Mouse (Mus musculus) WW6 (cell line): ENCODE measurements around the gene Ccdc187.

Experiments used
- DNase-seq: peaks from one replicate; pipeline ENCODE4 v3.0.0-alpha.2; 2013; ENCODE audit warnings: low read depth, low spot score

Ccdc187 gene

DNA sequence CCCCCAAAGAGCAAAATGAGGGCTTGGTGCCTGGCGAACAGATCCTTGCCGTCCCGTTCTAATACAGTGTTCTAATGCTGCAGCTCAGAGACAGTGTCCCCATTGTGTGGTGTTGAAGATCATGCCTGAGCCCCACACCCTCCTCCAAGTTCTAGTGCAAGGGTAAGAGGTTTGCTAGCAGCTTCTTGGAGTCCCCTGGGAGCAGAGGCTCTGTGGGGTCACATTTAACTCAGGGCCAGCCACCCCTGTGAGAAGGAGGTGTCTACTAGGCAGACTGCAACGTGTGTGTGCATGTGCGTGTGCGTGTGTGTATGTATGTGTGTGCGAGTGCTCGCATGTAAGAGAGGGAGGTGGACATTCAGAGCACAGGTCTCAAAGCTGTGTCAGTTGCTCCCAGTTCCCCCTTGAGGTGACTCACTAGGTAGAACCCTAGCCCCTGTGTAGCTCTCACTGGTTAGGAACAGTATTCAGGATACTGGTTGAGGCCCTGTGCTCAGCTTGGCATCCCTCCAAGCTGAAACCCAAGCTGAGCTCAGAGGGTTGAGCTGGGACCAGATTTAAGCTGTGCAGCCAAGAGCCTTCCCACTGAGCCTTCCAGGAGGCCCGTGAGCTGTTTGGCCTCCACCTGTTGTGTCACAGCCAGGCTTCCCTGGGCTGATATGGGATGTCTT is 22.4 kb upstream of the Ccdc187 start:
- DNase-seq, result no peak

DNA sequence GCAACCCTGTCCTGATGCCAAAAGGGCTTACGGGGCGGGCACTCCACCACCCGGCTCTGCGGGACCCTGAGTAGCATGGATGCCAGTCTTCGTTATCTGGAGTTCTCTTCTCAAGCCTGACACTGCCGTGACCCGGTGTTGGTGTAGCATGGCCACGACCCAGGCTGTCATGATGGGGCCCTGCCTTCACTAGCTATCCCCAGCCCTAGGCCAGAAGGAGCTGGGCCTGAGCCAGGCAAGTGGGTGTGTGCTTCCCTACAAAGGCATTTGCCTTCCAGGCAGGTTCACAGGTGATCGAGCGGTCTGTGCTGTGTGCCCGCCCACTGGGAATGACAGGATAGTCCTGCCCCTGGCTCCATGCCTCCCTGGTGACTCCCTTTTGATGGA is 21.6 kb upstream of the Ccdc187 start:
- no peak for DNase-seq

DNA sequence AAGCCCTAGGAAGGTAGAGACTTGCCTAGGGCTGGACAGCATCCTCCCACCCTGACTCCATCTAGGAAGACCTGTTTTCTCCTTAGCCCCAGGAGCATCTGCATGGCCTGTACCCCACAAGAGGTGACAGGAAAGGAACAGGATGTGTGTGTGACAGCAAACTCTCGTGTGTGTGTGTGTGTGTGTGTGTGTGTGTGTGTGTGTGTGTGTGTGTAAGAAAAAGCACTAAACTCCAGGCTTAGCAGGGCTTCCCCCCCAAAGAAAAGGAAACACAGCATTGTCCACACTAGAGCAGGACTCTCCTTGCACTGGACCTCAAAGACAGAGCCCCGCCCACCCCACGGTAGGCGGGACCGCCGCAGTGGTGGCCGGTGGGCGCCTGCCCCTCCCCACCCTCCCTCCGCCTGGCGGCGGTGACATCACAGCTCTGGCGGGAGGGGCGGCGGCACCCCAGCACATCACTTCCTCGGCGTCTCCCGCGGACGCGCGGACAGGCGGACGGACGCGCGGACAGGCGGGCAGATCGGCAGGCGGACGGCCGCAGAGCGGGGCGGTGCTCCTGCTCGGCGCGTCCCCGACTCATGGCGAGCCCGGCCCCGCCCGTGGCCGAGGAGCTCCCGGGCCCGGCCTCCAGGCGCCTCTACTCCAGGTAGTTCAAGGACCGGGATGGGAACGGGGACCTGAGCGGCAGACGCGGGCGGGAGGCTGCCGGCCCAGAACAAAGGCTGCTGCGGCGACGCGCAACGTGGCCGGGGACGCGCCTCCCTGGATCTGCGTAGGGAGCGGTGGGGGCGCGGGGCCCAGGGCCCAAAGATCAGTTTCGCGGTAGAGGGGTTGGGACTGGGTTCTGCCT is 20.9 kb upstream of the Ccdc187 start, which contains the start of gene Gpsm1:
TSS of gene Gpsm1 (plus strand) at position 444 of the 853 bp plus-strand sequence.
- DNase-seq, result no peak

DNA sequence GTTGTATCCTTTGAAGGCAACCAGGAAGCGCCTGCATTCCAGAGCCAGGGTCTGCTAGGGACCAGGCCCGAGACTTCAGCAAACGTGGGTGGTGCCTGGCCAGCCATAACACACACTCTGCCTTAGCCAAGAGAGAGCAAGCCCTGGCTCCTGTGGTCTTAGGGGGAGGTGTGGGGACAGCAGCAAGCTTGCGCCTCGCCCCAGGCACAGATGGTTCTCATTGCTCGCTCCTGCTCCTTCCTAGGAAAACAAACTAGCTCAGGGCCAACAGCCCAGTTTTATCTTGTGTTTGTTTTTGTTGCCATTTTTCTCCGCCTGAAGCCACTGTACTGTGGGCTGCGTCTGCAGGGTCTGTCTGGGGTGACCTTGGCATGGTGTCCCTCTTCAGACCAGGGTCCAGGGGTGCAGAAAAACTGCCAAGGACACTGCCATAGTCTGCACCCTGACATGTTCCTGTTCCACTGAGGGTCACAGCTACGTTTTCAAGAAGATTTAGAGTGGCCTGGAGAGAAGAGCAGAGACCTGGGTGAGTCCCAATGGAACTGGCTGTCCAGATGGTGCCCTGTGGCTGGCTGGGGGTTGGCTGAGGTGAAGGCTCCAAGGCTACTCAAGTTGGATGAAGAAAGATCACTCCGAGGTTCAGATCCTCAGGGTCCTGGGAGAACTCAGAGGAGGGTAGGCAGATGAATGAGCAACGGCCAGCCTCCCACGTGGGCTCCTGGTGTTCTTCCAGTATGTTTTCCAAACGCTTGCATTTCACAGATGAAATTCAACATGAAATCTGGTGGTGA is 20.1 kb upstream of the Ccdc187 start:
- DNase-seq, result no peak

DNA sequence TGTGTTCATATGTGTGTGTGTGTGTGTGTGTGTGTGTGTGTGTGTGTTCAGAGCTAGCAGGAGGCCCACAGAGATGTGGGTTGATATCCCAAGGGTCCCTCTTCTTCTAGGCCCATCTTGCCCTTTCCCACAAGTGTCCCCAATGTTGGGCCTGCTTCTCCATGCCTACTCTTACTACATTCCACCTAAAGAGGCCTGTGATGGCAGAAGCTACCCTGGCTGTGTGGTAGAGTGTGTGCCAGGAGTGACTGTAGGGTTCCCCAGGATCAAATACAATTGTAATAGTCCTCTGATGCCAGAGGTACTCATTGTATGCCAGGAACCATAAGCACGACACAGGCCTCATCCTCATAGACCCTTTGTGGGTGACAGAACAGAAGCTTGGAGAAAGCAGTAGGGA is 19.0 kb upstream of the Ccdc187 start:
- DNase-seq, result no peak

DNA sequence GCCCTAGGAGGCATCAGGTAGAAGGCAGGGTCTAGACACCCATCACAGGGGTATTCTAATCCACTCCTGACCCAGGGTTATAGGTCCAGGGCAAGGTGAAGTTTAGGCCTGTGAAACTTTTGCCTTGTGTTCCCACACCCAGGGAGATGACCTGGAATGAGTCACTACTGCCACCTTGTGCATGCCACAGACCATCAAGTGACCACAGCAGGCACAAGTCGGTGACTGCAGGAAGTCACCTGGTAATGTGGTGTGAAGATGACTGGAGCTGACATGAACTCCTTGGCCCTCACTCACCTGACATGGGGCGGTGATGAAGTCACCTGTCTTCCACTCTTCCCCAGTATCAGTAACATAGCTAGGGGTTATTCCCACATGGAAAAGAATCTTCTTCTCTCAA is 18.5 kb upstream of the Ccdc187 start:
- DNase-seq, result no peak

DNA sequence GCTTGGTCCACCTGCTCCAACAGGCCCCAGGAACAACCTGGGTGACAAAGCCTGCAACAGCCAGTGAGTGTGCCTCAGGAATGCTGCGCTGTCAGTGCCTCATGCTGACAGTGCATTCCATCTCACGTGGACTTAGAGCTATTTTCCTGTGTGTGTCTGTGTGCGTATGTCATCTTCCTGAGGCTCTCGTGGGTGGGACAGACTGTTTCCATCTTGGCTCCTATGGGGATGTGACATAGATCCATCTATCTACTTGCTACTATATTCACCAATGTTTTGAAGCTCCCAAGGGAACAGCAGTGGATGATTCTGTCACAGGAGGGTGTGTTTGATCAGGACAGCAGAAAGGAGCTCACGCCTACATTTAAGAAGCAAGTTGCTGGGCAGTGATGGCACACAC is 17.6 kb upstream of the Ccdc187 start:
- no peak for DNase-seq

DNA sequence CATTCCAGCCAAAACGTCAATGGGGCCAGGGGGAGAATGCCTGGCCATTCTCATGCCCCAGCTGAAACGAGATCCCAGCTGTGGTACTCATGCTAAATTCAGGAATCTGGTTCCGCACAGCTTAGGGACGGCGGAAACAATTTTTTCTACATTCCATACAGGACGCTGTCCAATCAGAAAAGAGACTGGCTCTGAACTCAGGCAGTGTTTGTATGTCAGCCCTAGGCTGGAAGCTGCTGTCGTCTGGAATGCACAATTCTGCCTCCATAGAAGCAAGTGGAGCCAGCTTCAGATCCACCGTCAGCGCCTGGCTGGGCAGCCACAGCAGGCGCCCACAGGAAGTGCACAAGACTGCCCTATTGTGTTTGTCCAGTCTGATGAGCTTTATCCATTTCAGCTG is 15.4 kb upstream of the Ccdc187 start:
- no peak for DNase-seq

DNA sequence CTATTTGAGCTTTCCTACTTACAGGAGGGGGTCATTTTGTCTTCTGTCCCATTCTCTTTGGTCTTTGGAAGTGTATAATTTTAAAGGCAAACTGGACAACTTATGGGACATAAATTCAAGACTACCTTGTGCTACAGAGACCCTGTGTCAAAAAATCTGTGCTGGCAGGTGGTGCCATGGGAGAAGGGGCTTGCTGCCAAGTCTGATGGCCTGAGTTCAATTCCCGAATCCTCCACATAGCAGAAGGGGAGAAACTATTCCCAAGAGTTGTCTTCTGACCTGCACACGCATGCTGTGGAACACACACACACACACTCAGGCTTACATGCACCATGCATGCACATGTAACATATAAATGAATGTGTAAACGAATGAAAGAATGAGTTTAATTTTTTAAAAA is 12.3 kb upstream of the Ccdc187 start:
- DNase-seq, result no peak

DNA sequence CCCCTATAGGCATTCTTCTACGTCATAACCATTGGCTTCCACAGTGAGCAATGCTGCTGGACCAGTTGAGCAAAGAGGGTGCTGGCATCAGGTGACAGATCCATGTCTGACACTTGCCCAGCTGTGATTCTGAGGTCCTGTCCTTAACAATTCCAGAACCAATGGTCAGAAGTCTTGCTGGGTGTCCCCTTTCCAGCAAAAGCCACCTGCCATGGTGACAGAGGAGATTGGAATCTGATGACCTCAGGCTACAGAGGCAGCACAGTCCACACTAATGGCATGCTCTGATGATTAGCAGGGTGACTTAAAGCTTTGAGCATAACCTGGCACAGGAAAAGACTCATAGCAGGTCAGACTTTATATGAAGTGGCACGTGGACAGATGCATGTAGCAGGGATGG is 11.2 kb upstream of the Ccdc187 start:
- DNase-seq, result no peak

DNA sequence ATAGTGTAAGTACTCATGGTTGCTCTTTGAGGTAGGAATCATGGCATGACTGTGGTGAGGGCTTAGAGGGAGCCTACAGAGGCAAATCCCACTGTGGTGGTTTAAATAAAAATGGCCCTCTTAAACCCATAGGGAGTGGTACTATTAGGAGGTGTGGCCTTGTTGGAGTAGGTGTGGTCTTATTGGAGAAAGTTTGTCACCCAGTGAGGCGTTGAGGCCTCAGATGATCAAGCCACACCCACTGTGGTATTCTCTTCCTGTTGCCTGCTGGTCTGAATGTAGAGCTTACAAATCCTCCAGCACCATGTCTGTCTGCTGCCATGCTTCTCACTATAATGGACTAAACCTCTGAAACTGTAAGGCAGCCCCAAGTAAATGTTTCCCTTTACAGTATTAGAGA is 10.4 kb upstream of the Ccdc187 start:
- no peak for DNase-seq

DNA sequence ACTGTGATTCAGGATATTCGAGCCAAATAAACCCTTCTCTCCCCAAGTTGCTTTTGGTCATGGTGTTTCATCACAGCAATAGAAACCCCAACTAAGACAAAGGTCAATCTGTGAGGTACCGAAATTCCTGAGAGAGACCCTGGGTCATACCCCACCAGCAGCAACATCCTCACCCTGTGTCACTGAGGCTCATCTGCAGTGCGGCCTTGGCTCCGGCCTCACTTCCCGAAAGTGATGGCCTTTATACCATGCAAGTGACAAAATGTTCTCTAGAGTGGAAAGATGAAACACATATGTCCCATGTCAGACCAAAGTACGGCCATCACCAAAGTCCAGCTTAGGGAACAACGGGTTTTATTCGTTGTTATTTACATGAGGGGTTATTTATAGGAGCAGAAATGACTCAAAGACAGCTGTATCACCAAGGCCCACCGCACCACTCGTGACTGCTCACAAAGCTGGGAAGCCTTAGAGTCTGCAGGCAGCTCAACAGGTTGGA is 7.7 kb upstream of the Ccdc187 start:
- no peak for DNase-seq

DNA sequence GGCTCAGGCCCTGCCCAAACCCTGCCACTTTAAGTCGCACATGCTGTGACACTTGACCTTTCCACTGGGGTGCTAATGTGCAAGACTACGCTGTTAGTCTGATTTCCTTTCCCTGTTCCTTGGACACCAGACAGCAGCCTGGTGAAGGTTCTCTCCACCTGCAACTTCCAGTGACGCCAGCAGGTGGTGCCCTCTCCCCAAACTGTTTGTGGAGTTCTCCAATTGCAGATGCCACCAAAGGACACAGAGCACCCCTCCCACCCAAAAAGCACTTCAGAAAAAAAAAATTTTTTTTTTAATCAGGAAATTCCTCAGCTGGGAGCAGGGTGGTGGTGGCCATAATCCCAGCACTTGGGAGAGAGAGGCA is 6.4 kb upstream of the Ccdc187 start:
- DNase-seq, result no peak

DNA sequence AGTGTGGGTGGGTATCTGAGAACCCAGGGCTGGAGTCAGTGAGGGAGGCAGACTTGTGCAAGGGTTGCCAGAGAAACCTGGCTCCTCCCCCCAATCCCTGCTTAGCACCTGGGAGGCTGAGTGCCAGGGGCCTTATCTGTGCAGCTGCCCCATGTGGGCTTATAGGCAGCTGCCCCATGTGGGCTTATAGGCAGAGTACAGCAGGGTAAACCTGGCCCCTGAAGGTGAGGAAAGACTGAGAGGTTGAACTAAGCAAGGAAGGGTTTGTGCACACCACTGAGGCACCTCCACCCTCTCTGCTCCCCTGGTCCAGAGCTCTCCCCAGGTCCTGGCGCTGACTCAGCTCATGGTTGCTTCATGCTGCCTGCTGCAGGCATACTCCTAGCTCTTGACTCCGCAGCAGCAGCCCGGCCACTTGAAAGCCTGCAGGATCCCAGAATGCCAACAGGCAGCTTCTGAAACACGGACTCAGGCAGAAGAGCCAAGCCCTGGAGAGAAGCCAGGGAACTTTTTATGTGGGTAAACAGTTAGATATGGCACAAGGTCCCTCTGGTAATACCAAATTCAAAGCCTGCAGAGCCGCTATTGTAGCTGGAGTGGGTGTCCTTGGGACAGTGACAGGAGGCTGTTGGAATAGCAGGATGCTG is 5.9 kb upstream of the Ccdc187 start:
- no peak for DNase-seq

DNA sequence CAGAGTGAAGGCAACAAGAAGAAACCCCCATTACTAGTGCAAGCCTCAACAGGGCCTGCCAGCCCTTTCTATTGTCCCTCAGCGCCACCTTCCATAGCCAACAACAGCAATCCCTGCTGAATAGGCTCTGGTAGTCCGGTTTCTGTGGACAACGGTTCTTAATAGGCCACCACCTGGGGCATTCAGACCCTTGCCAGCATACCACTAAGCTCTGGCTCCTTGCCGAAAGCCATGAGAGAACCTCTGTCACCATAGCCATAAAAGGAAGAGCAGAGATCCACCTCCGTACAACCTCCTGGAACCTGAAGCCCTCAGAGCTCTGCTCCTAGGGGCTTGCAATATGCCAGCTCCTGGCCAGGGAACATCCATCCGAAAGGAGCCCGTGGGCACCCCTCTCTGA is 5.0 kb upstream of the Ccdc187 start:
- DNase-seq, result no peak

DNA sequence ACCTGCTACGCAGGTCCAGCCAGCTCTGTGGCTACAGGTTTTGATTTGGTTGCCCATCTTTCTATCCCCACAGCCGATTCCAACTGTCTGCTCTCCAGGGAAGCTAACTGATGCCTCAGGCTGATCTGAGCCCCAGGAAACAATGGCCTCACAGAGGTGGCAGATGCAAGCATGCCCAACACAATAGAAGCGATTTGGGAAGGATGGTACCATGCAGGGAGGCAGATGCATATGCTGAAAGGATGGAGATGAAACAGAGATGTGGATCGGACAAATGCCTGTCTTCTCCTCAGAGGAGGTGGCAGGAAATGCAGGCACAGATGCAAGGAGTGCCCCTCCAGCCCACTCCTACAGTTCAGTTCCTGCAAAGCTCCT is 4.5 kb upstream of the Ccdc187 start:
- DNase-seq, result no peak

DNA sequence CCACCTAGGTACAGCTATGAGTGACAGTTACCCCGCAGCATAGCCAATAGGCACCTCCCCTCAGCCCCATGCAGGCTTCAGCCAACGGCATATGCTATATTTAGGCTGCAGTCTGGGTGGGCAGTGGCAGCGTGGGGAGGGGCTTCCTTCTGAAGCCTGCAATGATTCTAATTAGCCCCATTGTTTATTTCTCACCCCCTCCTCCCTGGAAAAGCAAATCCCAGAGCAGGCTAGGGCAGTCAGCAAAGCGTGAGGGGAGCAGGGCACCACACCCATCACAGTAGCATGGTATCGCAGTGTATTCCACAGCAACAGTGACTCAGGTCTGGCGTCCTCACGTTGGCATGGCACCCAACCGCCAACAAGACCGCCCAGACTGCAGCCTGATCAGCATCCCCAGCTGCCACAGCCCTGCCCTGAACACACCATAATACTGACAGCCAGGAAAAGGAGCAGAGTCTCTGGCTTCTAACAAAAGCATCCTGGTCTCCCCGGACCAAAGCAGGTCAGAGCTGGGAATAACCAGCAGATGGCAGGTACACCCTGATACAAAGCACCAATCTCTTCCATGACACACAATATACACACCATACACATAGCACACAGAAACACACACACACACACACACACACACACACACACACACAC is 4.0 kb upstream of the Ccdc187 start:
- DNase-seq, result no peak

DNA sequence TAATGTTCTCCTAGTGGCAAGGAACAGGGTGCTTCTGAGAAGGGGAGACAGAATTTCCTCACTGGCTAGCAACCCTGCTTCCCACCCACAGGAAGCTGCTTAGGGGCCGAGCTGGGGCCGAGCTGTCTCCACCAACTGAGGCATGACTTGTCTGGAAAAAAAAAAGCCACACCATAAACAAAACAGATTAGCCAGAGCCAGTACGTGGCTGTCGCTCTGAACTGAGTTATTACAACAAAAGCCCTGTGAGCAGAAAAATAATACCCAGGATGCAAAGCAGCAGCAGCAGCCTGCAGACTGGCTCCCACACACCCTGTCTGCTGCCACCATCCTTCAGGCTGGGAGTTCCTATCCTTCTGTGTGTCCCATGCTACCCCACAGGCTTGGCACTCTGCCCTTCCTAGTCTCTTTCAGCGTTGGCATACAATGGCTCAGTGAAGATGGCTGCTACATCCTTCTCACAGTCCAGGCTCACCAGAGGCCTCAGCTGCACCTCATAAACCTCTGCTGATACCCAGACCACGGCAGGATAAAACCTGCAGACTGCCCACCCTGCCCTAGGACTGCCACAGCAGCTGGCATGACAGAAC is 2.3 kb upstream of the Ccdc187 start:
- no peak for DNase-seq

DNA sequence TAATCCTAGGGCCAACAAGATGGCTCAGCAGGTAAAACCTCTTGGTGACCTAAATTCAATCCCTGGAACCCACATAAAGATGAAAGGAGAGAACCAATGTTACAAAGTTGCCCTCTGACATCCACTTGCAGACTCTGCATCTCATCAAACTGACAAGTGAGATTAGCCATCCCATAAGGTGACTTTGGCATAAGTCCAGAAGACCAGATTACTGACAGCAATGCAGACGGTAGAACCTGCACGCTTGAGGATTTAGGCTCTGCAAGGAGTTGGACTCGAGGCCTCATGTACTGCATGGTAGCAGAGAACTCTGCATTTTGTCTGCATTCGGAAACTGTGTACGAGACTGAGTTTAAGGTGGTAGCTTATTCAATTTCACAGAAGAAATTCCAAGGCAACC is 4.2 kb downstream of the Ccdc187 start:
- DNase-seq, result no peak

DNA sequence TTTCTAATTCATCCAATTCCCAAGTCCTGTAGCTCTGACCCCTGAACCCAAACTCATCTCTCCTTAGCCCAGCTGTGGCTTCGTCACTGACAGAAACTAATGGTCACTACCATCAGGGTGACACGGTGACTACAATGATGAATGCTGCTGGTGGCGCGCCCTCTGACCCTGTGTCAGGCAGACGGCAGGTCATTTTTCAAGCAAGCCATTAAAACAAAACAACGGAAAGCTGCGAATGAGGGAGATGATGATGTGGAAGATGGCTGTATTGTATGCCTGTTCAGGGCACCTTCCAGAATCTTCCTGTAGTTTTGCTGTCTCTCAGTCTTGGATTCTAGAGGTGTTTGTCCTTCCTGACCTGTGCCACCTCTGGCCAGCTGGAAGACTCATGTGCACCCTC is 8.0 kb downstream of the Ccdc187 start:
- no peak for DNase-seq

DNA sequence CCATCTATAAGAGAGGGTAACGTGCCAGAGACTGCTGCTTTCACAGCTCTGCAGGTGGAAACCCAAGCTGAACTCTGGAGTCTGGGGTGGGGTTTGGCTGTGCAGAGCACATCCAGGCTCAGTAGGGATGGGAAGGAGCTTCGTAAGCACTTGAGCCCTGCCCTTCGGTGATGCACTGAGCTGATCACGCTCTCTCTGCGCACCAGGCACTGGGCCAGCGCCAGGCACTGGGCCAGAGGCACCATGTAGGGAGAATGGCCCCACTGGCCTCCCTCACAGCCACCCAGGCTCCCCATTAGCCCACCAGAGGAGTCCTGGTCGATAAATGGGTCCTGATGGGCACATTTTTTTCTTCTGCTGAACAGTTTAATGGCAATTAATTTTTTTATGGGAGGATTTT is 8.6 kb downstream of the Ccdc187 start:
- DNase-seq, result no peak
